10 mouse cellular contexts compared by ENCODE assay signal in genomic region chr17:83645226-83645808, GRCm38 (mm10). TPM values are rescaled to one million over a fixed set of nuclear protein-coding genes. Genes with fewer than 3 reads are reported as not detected.
DNase-seq lines count a peak whose midpoint lies in the region; ATAC-seq lines count a peak whose summit lies in the region.
"Had no signal": no experiment of that assay in that cellular context is flagged by ENCODE, and none has a peak within 500 bp of the region (broad histone marks: within the 10 kb centered on the region; RNA-seq: fewer than 3 reads in every experiment).

No protein-coding gene starts in this region.

- H3K4me2 ChIP-seq in liver, embryonic 15.5 days, result peak overlapping the region; percentile 56

- peak; percentile 83 for ATAC-seq in liver, embryonic 15.5 days (ENCODE audit: insufficient read depth)

- no peaks in the 10 kb centered on the region for H3K27me3 ChIP-seq in liver, embryonic 15.5 days

- peaks cover 35% of the 10 kb centered on the region for H3K4me1 ChIP-seq in liver, embryonic 15.5 days (replicated peaks)

- 0 out of 2 replicates have a peak overlapping the region, but pooled peaks have one; percentile 8 for H3K4me3 ChIP-seq in liver, embryonic 15.5 days (replicated peaks)

- intact Hi-C loops in heart, postnatal 14 days (cut with DNase I), result loop anchor here (5.0 kb wide), 1 partner anchor 42 kb away; no protein-coding TSS in a partner anchor

- WGBS in liver, embryonic 15.5 days (ENCODE audit: insufficient replicate concordance), result 25% methylated on average over 9 of the region's 9 CpGs

- H3K9me3 ChIP-seq in liver, embryonic 15.5 days (replicated peaks), result no peaks in the 10 kb centered on the region

- H3K36me3 ChIP-seq in liver, embryonic 15.5 days (replicated peaks), result no peaks in the 10 kb centered on the region

- peak overlapping the region; percentile 48 for H3K27ac ChIP-seq in liver, embryonic 15.5 days (replicated peaks)

- H3K9ac ChIP-seq in liver, embryonic 15.5 days, result peak overlapping the region; percentile 42; the same call in 1 of the 2 replicates

- peak; percentile 54 for DNase-seq in ovary, adult 18-20 months (ENCODE audit: low spot score)
- no peak for DNase-seq in ovary, postnatal 10 days (ENCODE audit: low spot score)
- DNase-seq in adrenal gland, postnatal 36 days, result peak; percentile 79 to 84
- peak; percentile 46 for DNase-seq in heart, postnatal 14 days
- peak; percentile 37 to 45 for DNase-seq in spleen, postnatal 10 days (ENCODE audit: low spot score in 2 of 2)
- no peak for DNase-seq in cerebellum, adult 8-10 months
- no peak for DNase-seq in layer of hippocampus, postnatal 25 days (ENCODE audit: extremely low spot score in 1 of 2, low spot score in 1 of 2)

RNA-seq across cellular contexts. Expression of gene Kcng3, which starts 13.6 kb away (rescaled TPM):
- 10 to 100 TPM; 11.7 to 18.2 TPM for total RNA-seq in adrenal gland, postnatal 36 days (2021)
- not detected for total RNA-seq in heart, postnatal 14 days (2021)
- polyA plus RNA-seq in liver, embryonic 15.5 days (2015; fragmentation: Nextera tagmentation; extraction: Ambion mirVana), result not detected in 2 replicates
- 1 to 10 TPM; 6.9 to 9.4 TPM for total RNA-seq in layer of hippocampus, postnatal 25 days (2021)
- polyA plus RNA-seq: embryonic facial prominence, embryonic 11.5 days; neural tube, embryonic 14.5 days had no signal

Comparison
In these comparisons a context has a peak if more than half of its experiments do, and no peak if none do; other contexts are left out.
1. DNase-seq: peak in ovary, adult 18-20 months (single experiment), adrenal gland, postnatal 36 days (2 of 2), heart, postnatal 14 days (2 of 2) and spleen, postnatal 10 days (2 of 2); none in ovary, postnatal 10 days (single experiment), cerebellum, adult 8-10 months (single experiment) and layer of hippocampus, postnatal 25 days (0 of 2).
2. RNA of gene Kcng3, which starts 13.6 kb away (total RNA-seq): 11.7 to 18.2 TPM in adrenal gland, postnatal 36 days and 6.9 to 9.4 TPM in layer of hippocampus, postnatal 25 days; not detected in heart, postnatal 14 days; every median in the first group is over 4 times any median in the second.